Mouse (Mus musculus) limb, embryonic 14.5 days (tissue): ENCODE measurements around the gene Zfp672. TPM values are rescaled to one million over a fixed set of nuclear protein-coding genes. Genes with fewer than 3 reads are reported as not detected.
"Not testable (repeated sequence)": the region's sequence is repeated elsewhere in the genome, so short reads cannot be mapped to it uniquely, and the experiment has no call there.

Experiments
- ATAC-seq: fragments of 200-750 bp; cut with Nextera tagmentation; 2 replicates; pipeline ENCODE4 v1.8.0; 2017; ENCODE audit warnings: low read depth, moderate number of reproducible peaks, moderate TSS enrichment; ENCODE audit not compliant: low FRiP score
- DNase-seq: peaks from one replicate; pipeline ENCODE4 v3.0.0-alpha.2; 2015; ENCODE audit warnings: low spot score
- H3K27ac ChIP-seq: fragments of 300-500 bp; sonication (generic); replicated peaks from 2 replicates; pipeline ENCODE4 v1.5.1; 2014; ENCODE audit warnings: low read depth, mild to moderate bottlenecking, low read length, moderate library complexity, mixed read lengths
- H3K27me3 ChIP-seq: fragments of 300-500 bp; sonication (generic); 2 replicates; pipeline ENCODE4 v1.6.1; 2014; ENCODE audit warnings: low read length, mixed read lengths; ENCODE audit not compliant: control insufficient read depth, insufficient read depth
- H3K36me3 ChIP-seq: fragments of 300-500 bp; sonication (generic); 2 replicates; pipeline ENCODE4 v1.6.1; 2014; ENCODE audit warnings: mild to moderate bottlenecking, low read length, moderate library complexity, mixed read lengths; ENCODE audit not compliant: control insufficient read depth, insufficient read depth
- H3K4me1 ChIP-seq: fragments of 300-500 bp; sonication (generic); 2 replicates; pipeline ENCODE4 v1.6.1; 2014; ENCODE audit warnings: antibody characterized with exemption, low read length, mixed read lengths; ENCODE audit not compliant: control insufficient read depth, insufficient read depth
- H3K4me2 ChIP-seq: fragments of 300-500 bp; sonication (generic); replicated peaks from 2 replicates; pipeline ENCODE4 v1.6.1; 2014; ENCODE audit warnings: low read depth, mild to moderate bottlenecking, low read length, moderate library complexity; ENCODE audit not compliant: severe bottlenecking
- H3K4me3 ChIP-seq: fragments of 300-500 bp; sonication (generic); replicated peaks from 2 replicates; pipeline ENCODE4 v1.5.1; 2014; ENCODE audit warnings: low read length
- H3K9ac ChIP-seq: fragments of 300-500 bp; sonication (generic); 2 replicates; pipeline ENCODE4 v1.6.1; 2014; ENCODE audit warnings: mild to moderate bottlenecking, low read depth, low read length, moderate library complexity; ENCODE audit not compliant: severe bottlenecking
- H3K9me3 ChIP-seq: fragments of 300-500 bp; sonication (generic); 2 replicates; pipeline ENCODE4 v1.6.1; 2016; ENCODE audit warnings: low read length; ENCODE audit not compliant: control insufficient read depth
- POLR2A ChIP-seq: fragments of 200-500 bp; IDR thresholded peaks from 2 replicates; pipeline ENCODE4 v1.8.0; 2012; ENCODE audit warnings: inconsistent platforms, mild to moderate bottlenecking, moderate library complexity, borderline replicate concordance; ENCODE audit not compliant: insufficient read depth, insufficient read length; ENCODE audit errors: extremely low read depth
- WGBS: fragments of 180-500 bp; shearing (Covaris S2); extraction: QIAGEN DNeasy Blood & Tissue Kit; methylation state at CpG from one replicate; pipeline ENCODE4 v1.1.7; 2014; 5-methylcytosine and 5-hydroxymethylcytosine counted together
- polyA plus RNA-seq, 2 experiments: library from polyadenylated mRNA; depleted of rRNA in 1 of 2; stranded (reverse) in 1 of 2; unstranded in 1 of 2; fragments of >200 nt; fragmentation: Nextera tagmentation in 1 of 2; extraction: Ambion mirVana in 1 of 2; gene quantifications; 2 replicates each; pipeline versions ENCODE4 v1.2.1 to v1.2.3; 2012 to 2014

Zfp672 gene
- polyA plus RNA-seq, 2 experiments: 35.2 to 42.4 TPM

- H3K27ac ChIP-seq: no peak overlapping the region
- no peaks in the 10 kb centered on the region for H3K4me1 ChIP-seq
- no peak overlapping the region for H3K9ac ChIP-seq
- no peaks in the 10 kb centered on the region for H3K36me3 ChIP-seq
- no peak overlapping the region for H3K4me3 ChIP-seq
- no peak for DNase-seq
- no peak overlapping the region for H3K4me2 ChIP-seq
- no peaks in the 10 kb centered on the region for H3K27me3 ChIP-seq
- no peak for ATAC-seq
- no peak for TF ChIP-seq POLR2A
- WGBS: 63% methylated on average over 3 of the region's 3 CpGs
- H3K9me3 ChIP-seq: no peaks in the 10 kb centered on the region
Observed at GRCm38 (mm10) chr11:58364454-58364853, 34.3 kb upstream of the Zfp672 start.

GRCm38 (mm10) chr11:58362562-58362961 is 32.4 kb upstream of the Zfp672 start:
- H3K36me3 ChIP-seq, H3K27ac ChIP-seq, H3K27me3 ChIP-seq, H3K9me3 ChIP-seq, H3K4me3 ChIP-seq, DNase-seq, H3K4me2 ChIP-seq, ATAC-seq, H3K9ac ChIP-seq, H3K4me1 ChIP-seq: not testable (repeated sequence)
- WGBS: no CpG with 5 or more reads among the region's 6 CpGs

- Histone ChIP-seq H3K4me1 (no peaks in the 10 kb centered on the region), H3K27ac (no peak overlapping the region), H3K9ac (no peak overlapping the region), H3K9me3 (no peaks in the 10 kb centered on the region), H3K36me3 (no peaks in the 10 kb centered on the region), H3K4me3 (no peak overlapping the region), H3K4me2 (no peak overlapping the region), H3K27me3 (no peaks in the 10 kb centered on the region)
- no peak for ATAC-seq
- WGBS: 84% methylated on average over 6 of the region's 6 CpGs
- TF ChIP-seq POLR2A: no peak
- DNase-seq: no peak
Observed at GRCm38 (mm10) chr11:58357844-58358534, 27.9 kb upstream of the Zfp672 start.

GRCm38 (mm10) chr11:58357042-58357441 is 26.9 kb upstream of the Zfp672 start:
- Histone ChIP-seq H3K9me3 (no peaks in the 10 kb centered on the region), H3K27ac (no peak overlapping the region), H3K27me3 (no peaks in the 10 kb centered on the region), H3K4me1 (no peaks in the 10 kb centered on the region), H3K4me3 (no peak overlapping the region), H3K36me3 (no peaks in the 10 kb centered on the region), H3K4me2 (no peak overlapping the region), H3K9ac (no peak overlapping the region)
- DNase-seq (no peak), ATAC-seq (no peak)
- TF ChIP-seq POLR2A: no peak
- 88% methylated on average over 3 of the region's 3 CpGs for WGBS

DNA sequence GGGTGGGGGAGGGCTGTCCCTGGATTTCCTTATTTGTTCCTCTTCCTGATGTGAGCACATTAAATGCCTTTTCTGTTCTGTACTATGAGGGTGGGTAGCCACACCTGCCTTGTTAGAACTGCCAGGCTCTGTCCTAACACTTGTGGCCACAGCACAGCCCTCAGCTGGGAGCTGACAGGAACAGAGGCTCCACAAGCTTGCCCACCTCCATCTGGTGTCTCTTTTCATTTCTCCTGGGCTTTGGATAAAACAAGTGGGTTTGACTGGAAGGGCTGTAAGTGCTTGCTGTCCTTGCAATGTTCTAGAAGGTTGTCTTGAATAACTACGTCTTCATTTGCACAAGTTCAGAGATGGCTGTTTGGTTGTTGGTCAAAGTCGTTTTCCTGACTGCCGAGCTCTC is 24.8 kb upstream of the Zfp672 start:
- no peaks in the 10 kb centered on the region for H3K4me1 ChIP-seq
- no peaks in the 10 kb centered on the region for H3K36me3 ChIP-seq
- WGBS: 77% methylated on average over 3 of the region's 3 CpGs
- no peak overlapping the region for H3K9ac ChIP-seq
- TF ChIP-seq POLR2A: no peak
- H3K27ac ChIP-seq: no peak overlapping the region
- DNase-seq: no peak
- no peaks in the 10 kb centered on the region for H3K27me3 ChIP-seq
- no peak for ATAC-seq
- no peaks in the 10 kb centered on the region for H3K9me3 ChIP-seq
- no peak overlapping the region for H3K4me3 ChIP-seq
- no peak overlapping the region for H3K4me2 ChIP-seq

- Histone ChIP-seq H3K27me3 (no peaks in the 10 kb centered on the region), H3K27ac (no peak overlapping the region), H3K36me3 (no peaks in the 10 kb centered on the region), H3K4me1 (no peaks in the 10 kb centered on the region), H3K9ac (no peak overlapping the region), H3K4me2 (no peak overlapping the region), H3K4me3 (no peak overlapping the region), H3K9me3 (no peaks in the 10 kb centered on the region)
- no peak for TF ChIP-seq POLR2A
- ATAC-seq: no peak
- WGBS: 61% methylated on average over 10 of the region's 10 CpGs
- DNase-seq: no peak
Observed at GRCm38 (mm10) chr11:58354476-58354875, 24.3 kb upstream of the Zfp672 start.
